Mouse (Mus musculus) testis, adult 2 months (tissue): Measurements from ENCODE around the gene Cbx4. TPM values are rescaled to one million over a fixed set of nuclear protein-coding genes. Genes with fewer than 3 reads are reported as not detected.

Source experiments
- H3K27ac ChIP-seq: fragments of 200-500 bp; 2 replicates; pipeline ENCODE4 v1.5.1; 2012; ENCODE audit warnings: low read depth, low read length; ENCODE audit not compliant: control insufficient read depth, insufficient read depth
- H3K27me3 ChIP-seq: fragments of 200-500 bp; 2 replicates; pipeline ENCODE4 v1.6.1; 2012; ENCODE audit warnings: mild to moderate bottlenecking, low read length, moderate library complexity; ENCODE audit not compliant: control insufficient read depth, insufficient read depth
- H3K36me3 ChIP-seq: fragments of 200-500 bp; 2 replicates; pipeline ENCODE4 v1.6.1; 2012; ENCODE audit warnings: mild to moderate bottlenecking, low read length; ENCODE audit not compliant: control insufficient read depth, insufficient read depth
- H3K4me1 ChIP-seq: fragments of 200-500 bp; 2 replicates; pipeline ENCODE4 v1.6.1; 2012; ENCODE audit warnings: low read length; ENCODE audit not compliant: control insufficient read depth, insufficient read depth
- H3K4me3 ChIP-seq: fragments of 200-500 bp; 2 replicates; pipeline ENCODE4 v1.5.1; 2012; ENCODE audit warnings: low read depth, mild to moderate bottlenecking, low read length, moderate library complexity, mixed read lengths; ENCODE audit not compliant: control insufficient read depth
- CTCF ChIP-seq: fragments of 200-500 bp; IDR thresholded peaks from 2 replicates; pipeline ENCODE4 v1.5.1; 2012; ENCODE audit warnings: low read depth, mild to moderate bottlenecking, inconsistent platforms, low read length, moderate library complexity; ENCODE audit not compliant: control insufficient read depth, insufficient read depth, insufficient replicate concordance
- POLR2A ChIP-seq: fragments of 200-500 bp; IDR thresholded peaks from 2 replicates; pipeline ENCODE4 v1.6.1; 2012; ENCODE audit warnings: low read depth, mild to moderate bottlenecking, inconsistent platforms, low read length, moderate library complexity; ENCODE audit not compliant: control insufficient read depth
- polyA plus RNA-seq: library from polyadenylated mRNA; depleted of rRNA; stranded (reverse); fragments of >200 nt; gene quantifications from 2 replicates; pipeline ENCODE4 v1.2.3, GENCODE M21; 2012

Cbx4 gene
- polyA plus RNA-seq, 1 experiment = 3.3 TPM

GRCm38 (mm10) chr11:119041750-119042465 lies 44.1 kb downstream of the Cbx4 start:
- Histone ChIP-seq H3K27me3 (peaks cover 3% of the 10 kb centered on the region), H3K4me3 (peak overlapping the region; percentile 84), H3K36me3 (no peaks in the 10 kb centered on the region), H3K4me1 (peaks cover 46% of the 10 kb centered on the region), H3K27ac (no peak overlapping the region)
- TF ChIP-seq CTCF (no peak), POLR2A (no peak)

GRCm38 (mm10) chr11:119041325-119041716 lies 44.7 kb downstream of the Cbx4 start:
- H3K27ac ChIP-seq = no peak overlapping the region
- H3K4me3 ChIP-seq = peak overlapping the region; percentile 84
- peaks cover 43% of the 10 kb centered on the region for H3K4me1 ChIP-seq
- no peaks in the 10 kb centered on the region for H3K36me3 ChIP-seq
- TF ChIP-seq CTCF (no peak), POLR2A (0 out of 2 replicates have a peak, but pooled peaks have one; percentile 5)
- H3K27me3 ChIP-seq = peaks cover 5% of the 10 kb centered on the region

- Histone ChIP-seq H3K27ac (peak within 1 kb of the TSS; percentile 21; the same call in 1 of the 2 replicates), H3K27me3 (peaks cover 5% of the 10 kb centered on the region), H3K36me3 (no peaks in the 10 kb centered on the region), H3K4me1 (peaks cover 46% of the 10 kb centered on the region), H3K4me3 (peak within 1 kb of the TSS; percentile 84)
- TF ChIP-seq POLR2A = no peak; the same call in 1 of the 2 replicates
- no peak for TF ChIP-seq CTCF
Observed at GRCm38 (mm10) chr11:119040600-119041324, 45.3 kb downstream of the Cbx4 start, which contains the start of gene Cbx8. Gene Cbx8 (minus strand): TSS chr11:119040969.

DNA sequence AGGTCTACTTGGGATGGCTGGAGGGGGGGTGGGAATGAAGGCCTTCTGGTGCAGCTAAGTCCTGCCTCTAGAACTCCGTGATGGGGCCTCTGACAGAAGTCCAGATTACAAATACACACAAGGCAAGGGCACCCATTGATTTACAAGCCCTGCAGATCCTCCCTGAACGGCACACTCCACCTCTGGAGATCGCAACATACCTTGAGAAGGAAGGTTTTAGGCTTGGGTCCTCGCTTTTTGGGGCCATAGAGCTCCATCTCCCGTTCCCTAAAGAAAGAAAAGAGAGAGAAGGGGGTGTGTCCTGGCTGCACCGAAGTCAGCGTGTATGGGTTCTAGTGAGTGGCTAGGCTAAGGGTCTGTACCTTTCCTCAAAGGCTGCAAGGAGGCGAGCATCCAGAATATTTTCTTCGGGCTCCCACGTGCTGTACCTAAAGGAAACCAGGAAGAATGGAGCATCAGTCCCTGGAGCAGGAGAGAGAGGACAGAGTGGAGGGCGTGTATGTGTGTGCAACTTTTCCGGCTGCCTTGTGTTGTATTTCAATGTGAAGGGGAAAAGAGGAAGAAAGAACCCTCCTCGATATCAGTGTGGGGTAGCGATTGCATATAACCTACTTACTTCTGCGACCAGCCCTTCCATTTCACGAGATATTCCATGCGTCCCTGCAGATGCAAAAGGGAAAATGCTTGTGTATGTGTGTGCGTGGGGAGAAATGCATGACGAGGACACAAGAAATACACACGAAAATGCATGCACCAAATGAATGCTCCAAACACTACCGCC lies 46.1 kb downstream of the Cbx4 start:
- H3K27me3 ChIP-seq = peaks cover 6% of the 10 kb centered on the region
- peaks cover 51% of the 10 kb centered on the region for H3K4me1 ChIP-seq

GRCm38 (mm10) chr11:119038744-119039484 lies 47.1 kb downstream of the Cbx4 start:
- H3K27ac ChIP-seq = no peak overlapping the region
- H3K4me1 ChIP-seq = peaks cover 55% of the 10 kb centered on the region

More for the DNA sequence above, 46.1 kb downstream of the Cbx4 start:
- TF ChIP-seq CTCF = no peak
- no peak for TF ChIP-seq POLR2A
- H3K27ac ChIP-seq = 0 out of 2 replicates have a peak overlapping the region, but pooled peaks have one; percentile 21
- H3K4me3 ChIP-seq = peak overlapping the region; percentile 77
- no peaks in the 10 kb centered on the region for H3K36me3 ChIP-seq

DNA sequence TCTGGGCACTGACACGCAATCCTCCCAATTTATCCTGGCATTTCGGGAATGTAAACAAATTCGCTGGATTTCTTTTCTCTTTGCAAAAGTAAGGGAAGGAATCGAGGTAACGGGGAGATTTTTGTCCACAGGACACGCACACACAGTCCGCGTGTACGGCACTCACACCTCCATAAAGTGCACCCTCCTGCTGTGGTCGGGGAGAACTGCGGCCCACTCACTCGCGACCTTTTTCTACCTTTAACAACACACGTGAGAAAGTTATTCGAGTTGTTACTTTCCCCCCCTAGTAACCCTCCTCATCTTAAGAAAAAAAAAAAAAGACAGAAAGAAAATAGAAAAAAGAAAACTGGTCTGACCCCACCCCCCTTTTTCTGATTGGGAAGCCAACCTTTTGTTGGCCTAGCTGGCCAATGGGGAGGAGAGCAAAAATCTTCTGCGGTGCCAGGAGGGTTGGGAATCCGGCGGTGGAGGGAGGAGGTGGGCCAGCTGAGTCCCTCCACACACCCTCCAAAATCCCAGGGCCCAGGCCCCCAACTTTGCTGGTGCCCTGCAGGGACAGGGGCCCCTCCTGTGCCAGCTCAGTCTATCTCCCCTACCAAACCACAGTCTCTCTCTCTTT lies 48.1 kb downstream of the Cbx4 start:
- no peaks in the 10 kb centered on the region for H3K36me3 ChIP-seq
- peaks cover 52% of the 10 kb centered on the region for H3K4me1 ChIP-seq
- no peak overlapping the region for H3K27ac ChIP-seq
- H3K27me3 ChIP-seq = peaks cover 6% of the 10 kb centered on the region
- TF ChIP-seq POLR2A (no peak), CTCF (no peak)
- H3K4me3 ChIP-seq = no peak overlapping the region

More at GRCm38 (mm10) chr11:119038744-119039484, 47.1 kb downstream of the Cbx4 start:
- H3K27me3 ChIP-seq = peaks cover 7% of the 10 kb centered on the region
- H3K36me3 ChIP-seq = no peaks in the 10 kb centered on the region
- no peak overlapping the region for H3K4me3 ChIP-seq
- TF ChIP-seq POLR2A = no peak
- no peak for TF ChIP-seq CTCF
